Mouse (Mus musculus) neural tube, embryonic 15.5 days (tissue): ENCODE data around the gene Ntrk2. TPM values are rescaled to one million over a fixed set of nuclear protein-coding genes. Genes with fewer than 3 reads are reported as not detected.
"Not testable (repeated sequence)": the region's sequence is repeated elsewhere in the genome, so short reads cannot be mapped to it uniquely, and the experiment has no call there.

Experiments
- ATAC-seq: fragments of 200-750 bp; cut with Nextera tagmentation; 2 replicates; pipeline ENCODE4 v1.8.0; 2017; ENCODE audit warnings: mild to moderate bottlenecking, moderate TSS enrichment, moderate library complexity; ENCODE audit not compliant: low FRiP score
- H3K27ac ChIP-seq: fragments of 300-500 bp; sonication (generic); replicated peaks from 2 replicates; pipeline ENCODE4 v1.5.1; 2015; ENCODE audit warnings: mild to moderate bottlenecking, inconsistent platforms
- H3K27me3 ChIP-seq: fragments of 300-500 bp; sonication (generic); replicated peaks from 2 replicates; pipeline ENCODE4 v1.6.1; 2015; ENCODE audit warnings: inconsistent platforms
- H3K36me3 ChIP-seq: fragments of 300-500 bp; sonication (generic); 2 replicates; pipeline ENCODE4 v1.6.1; 2015; ENCODE audit warnings: inconsistent platforms
- H3K4me1 ChIP-seq: fragments of 300-500 bp; sonication (generic); 2 replicates; pipeline ENCODE4 v1.6.1; 2015; ENCODE audit warnings: inconsistent platforms
- H3K4me2 ChIP-seq: fragments of 300-500 bp; sonication (generic); 2 replicates; pipeline ENCODE4 v1.6.1; 2015; ENCODE audit warnings: inconsistent platforms, mild to moderate bottlenecking, moderate library complexity
- H3K4me3 ChIP-seq: fragments of 300-500 bp; sonication (generic); replicated peaks from 2 replicates; pipeline ENCODE4 v1.5.1; 2015; ENCODE audit warnings: mild to moderate bottlenecking, inconsistent platforms
- H3K9ac ChIP-seq: fragments of 300-500 bp; sonication (generic); replicated peaks from 2 replicates; pipeline ENCODE4 v1.6.1; 2015; ENCODE audit warnings: mild to moderate bottlenecking, inconsistent platforms
- H3K9me3 ChIP-seq: fragments of 300-500 bp; sonication (generic); replicated peaks from 2 replicates; pipeline ENCODE4 v1.6.1; 2016; ENCODE audit warnings: inconsistent platforms
- WGBS: fragments of 180-500 bp; shearing (Covaris S2); methylation state at CpG from one replicate; pipeline ENCODE4 v1.1.7; 2015; ENCODE audit warnings: mixed read lengths; 5-methylcytosine and 5-hydroxymethylcytosine counted together
- polyA plus RNA-seq: library from polyadenylated mRNA; unstranded; fragments of >200 nt; fragmentation: Nextera tagmentation; extraction: Ambion mirVana; gene quantifications from 2 replicates; pipeline ENCODE4 v1.2.1, GENCODE M21; 2015

Ntrk2 gene
- polyA plus RNA-seq, 1 experiment from 2014 or later: 132 TPM

DNA sequence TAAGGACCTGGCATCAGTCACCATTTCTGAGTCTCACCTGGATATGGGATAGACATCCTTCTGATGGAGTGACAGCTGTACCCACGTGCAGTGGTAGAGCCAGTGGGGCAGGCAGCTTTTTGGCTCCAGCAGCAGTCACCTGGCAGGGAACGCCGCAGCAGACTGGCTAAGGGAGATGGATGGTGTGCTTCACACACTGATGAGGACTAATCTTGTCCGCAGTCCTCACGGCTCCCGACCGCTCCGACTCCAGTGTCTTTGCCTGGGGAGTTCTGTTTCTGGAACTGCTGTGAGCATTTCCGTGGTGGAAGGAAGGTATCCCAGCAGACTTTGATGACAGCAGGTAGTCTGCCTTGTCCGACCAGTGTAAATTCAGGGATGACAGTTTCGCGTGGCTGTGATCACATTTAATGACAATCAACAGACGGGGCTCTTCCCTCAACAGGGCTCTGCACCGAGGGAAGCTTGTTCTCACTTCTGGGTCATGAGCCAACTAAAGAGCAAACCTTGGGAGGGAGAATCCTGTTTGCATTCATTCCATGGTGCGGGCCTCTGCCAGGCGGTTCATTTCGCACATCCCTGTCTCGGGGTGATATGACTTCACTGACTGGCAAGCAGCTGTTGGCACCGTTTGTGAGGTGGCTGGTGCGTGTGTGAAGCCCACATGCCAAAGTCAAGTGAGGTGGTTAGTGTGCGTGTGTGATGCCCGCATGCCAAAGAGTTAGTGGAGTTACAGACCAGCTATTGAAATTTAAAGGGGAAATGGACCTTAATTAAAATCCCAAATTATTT is 216.1 kb downstream of the Ntrk2 start:
- H3K4me2 ChIP-seq: no peak overlapping the region
- no peak overlapping the region for H3K4me3 ChIP-seq
- no peak for ATAC-seq
- WGBS: 74% methylated on average over 22 of the region's 22 CpGs
- no peaks in the 10 kb centered on the region for H3K9me3 ChIP-seq
- H3K4me1 ChIP-seq: peaks cover 4% of the 10 kb centered on the region; the same call in 1 of the 2 replicates
- H3K9ac ChIP-seq: no peak overlapping the region
- peak overlapping the region; percentile 45 for H3K27ac ChIP-seq
- no peaks in the 10 kb centered on the region for H3K27me3 ChIP-seq
- H3K36me3 ChIP-seq: no peaks in the 10 kb centered on the region

DNA sequence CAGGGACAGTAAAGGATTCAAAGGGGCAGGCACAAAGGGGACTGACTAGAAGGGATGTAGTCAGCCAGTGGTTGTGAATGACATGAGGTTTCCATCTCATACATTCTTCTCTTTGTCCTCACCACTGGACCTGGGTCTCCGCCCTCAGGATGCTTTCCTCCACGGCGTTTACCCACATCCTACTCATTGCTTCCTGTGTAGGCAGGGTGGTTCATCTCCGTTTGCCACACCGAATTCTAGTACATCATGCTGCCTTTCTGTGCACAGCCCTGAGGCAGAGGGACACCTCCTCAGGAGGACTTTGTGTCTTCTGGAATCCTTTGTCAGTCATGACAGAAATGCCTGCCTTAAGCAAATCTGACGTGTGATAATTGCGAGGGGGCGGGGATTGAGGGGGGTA is 219.3 kb downstream of the Ntrk2 start:
- Histone ChIP-seq H3K36me3 (no peaks in the 10 kb centered on the region), H3K4me2 (no peak overlapping the region), H3K9me3 (no peaks in the 10 kb centered on the region), H3K4me3 (no peak overlapping the region), H3K9ac (no peak overlapping the region), H3K4me1 (peaks cover 4% of the 10 kb centered on the region), H3K27me3 (no peaks in the 10 kb centered on the region), H3K27ac (no peak overlapping the region)
- WGBS: 77% methylated on average over 8 of the region's 8 CpGs
- ATAC-seq: no peak

DNA sequence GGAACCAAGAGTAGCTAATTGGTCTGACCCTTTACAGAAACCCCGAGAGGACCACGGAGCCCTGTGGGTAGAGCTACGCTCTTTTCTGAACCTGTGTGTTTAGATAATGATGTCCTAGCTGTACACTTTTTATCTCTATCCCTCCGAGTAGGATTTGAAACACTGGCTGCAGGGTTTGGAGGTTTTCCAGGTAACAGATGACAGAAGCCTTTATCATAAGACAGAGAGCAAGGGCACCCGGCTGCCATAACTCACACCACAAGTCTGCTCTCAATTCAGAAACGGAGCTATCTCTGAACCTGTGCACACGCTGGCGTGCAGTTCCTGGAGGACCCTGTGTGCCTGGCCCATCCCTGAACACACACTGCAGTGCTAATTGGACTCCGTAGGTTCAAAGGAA is 221.1 kb downstream of the Ntrk2 start:
- Histone ChIP-seq H3K9ac (no peak overlapping the region), H3K4me2 (no peak overlapping the region), H3K4me3 (no peak overlapping the region), H3K4me1 (peaks cover under 1% of the 10 kb centered on the region), H3K36me3 (no peaks in the 10 kb centered on the region), H3K9me3 (no peaks in the 10 kb centered on the region), H3K27me3 (no peaks in the 10 kb centered on the region), H3K27ac (no peak overlapping the region)
- ATAC-seq: no peak
- 79% methylated on average over 9 of the region's 9 CpGs for WGBS

- H3K4me1 ChIP-seq: no peaks in the 10 kb centered on the region; the same call in 1 of the 2 replicates
- no peak overlapping the region for H3K9ac ChIP-seq
- H3K36me3 ChIP-seq: no peaks in the 10 kb centered on the region
- H3K4me2 ChIP-seq: no peak overlapping the region
- ATAC-seq: no peak
- H3K27ac ChIP-seq: no peak overlapping the region
- no peak overlapping the region for H3K4me3 ChIP-seq
- no peaks in the 10 kb centered on the region for H3K9me3 ChIP-seq
- 95% methylated on average over 4 of the region's 4 CpGs for WGBS
- H3K27me3 ChIP-seq: no peaks in the 10 kb centered on the region
Measured at GRCm38 (mm10) chr13:59028546-59028945, 222.2 kb downstream of the Ntrk2 start.

- H3K4me3 ChIP-seq: no peak overlapping the region
- H3K4me2 ChIP-seq: no peak overlapping the region
- no peak overlapping the region for H3K27ac ChIP-seq
- no peaks in the 10 kb centered on the region for H3K36me3 ChIP-seq
- ATAC-seq: no peak
- H3K4me1 ChIP-seq: no peaks in the 10 kb centered on the region; the same call in 1 of the 2 replicates
- no peaks in the 10 kb centered on the region for H3K27me3 ChIP-seq
- no peaks in the 10 kb centered on the region for H3K9me3 ChIP-seq
- WGBS: 91% methylated on average over 6 of the region's 6 CpGs
- H3K9ac ChIP-seq: no peak overlapping the region
Measured at GRCm38 (mm10) chr13:59030574-59030973, 224.2 kb downstream of the Ntrk2 start.

- no peak overlapping the region for H3K4me3 ChIP-seq
- H3K27me3 ChIP-seq: no peaks in the 10 kb centered on the region
- peak; percentile 62 for ATAC-seq
- peak overlapping the region; percentile 94 for H3K27ac ChIP-seq
- H3K4me1 ChIP-seq: peaks cover 29% of the 10 kb centered on the region
- no peak overlapping the region for H3K9ac ChIP-seq
- peak overlapping the region; percentile 41 for H3K4me2 ChIP-seq
- no peaks in the 10 kb centered on the region for H3K36me3 ChIP-seq
- 20% methylated on average over 16 of the region's 16 CpGs for WGBS
- H3K9me3 ChIP-seq: no peaks in the 10 kb centered on the region
Measured at GRCm38 (mm10) chr13:59040156-59040915, 234.0 kb downstream of the Ntrk2 start.

- H3K9me3 ChIP-seq: no peaks in the 10 kb centered on the region
- 17% methylated on average over 9 of the region's 9 CpGs for WGBS
- H3K4me1 ChIP-seq: peaks cover 29% of the 10 kb centered on the region
- no peaks in the 10 kb centered on the region for H3K36me3 ChIP-seq
- H3K27ac ChIP-seq: peak overlapping the region; percentile 94
- H3K9ac ChIP-seq: no peak overlapping the region
- no peaks in the 10 kb centered on the region for H3K27me3 ChIP-seq
- peak overlapping the region; percentile 41 for H3K4me2 ChIP-seq
- peak; percentile 99 for ATAC-seq
- no peak overlapping the region for H3K4me3 ChIP-seq
Measured at GRCm38 (mm10) chr13:59041013-59041764, 234.8 kb downstream of the Ntrk2 start.

DNA sequence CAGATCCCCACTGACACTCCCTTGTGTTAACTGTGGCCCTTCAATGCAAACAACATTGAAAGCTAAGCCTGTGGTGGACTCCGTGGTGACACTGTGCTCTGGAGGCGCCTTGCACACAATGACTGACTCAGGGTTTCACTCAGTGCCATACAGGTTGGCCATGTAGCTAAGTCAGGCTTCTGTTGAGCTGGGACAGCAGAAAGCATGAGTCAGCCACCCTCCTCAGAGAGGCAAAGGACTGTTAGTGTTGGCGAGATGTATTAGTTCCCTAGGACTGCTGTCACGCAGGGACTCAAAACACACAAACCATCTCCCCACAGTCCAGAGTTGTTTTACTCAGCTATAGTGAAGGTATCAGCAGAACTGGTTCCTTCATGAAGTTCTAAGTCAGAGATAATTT is 245.8 kb downstream of the Ntrk2 start:
- Histone ChIP-seq H3K36me3 (peaks cover 3% of the 10 kb centered on the region; the same call in 1 of the 2 replicates), H3K9ac (no peak overlapping the region), H3K4me2 (no peak overlapping the region), H3K4me1 (no peaks in the 10 kb centered on the region), H3K4me3 (no peak overlapping the region), H3K9me3 (no peaks in the 10 kb centered on the region), H3K27ac (0 out of 2 replicates have a peak overlapping the region, but pooled peaks have one; percentile 23), H3K27me3 (no peaks in the 10 kb centered on the region)
- ATAC-seq: no peak
- 84% methylated on average over 4 of the region's 4 CpGs for WGBS

DNA sequence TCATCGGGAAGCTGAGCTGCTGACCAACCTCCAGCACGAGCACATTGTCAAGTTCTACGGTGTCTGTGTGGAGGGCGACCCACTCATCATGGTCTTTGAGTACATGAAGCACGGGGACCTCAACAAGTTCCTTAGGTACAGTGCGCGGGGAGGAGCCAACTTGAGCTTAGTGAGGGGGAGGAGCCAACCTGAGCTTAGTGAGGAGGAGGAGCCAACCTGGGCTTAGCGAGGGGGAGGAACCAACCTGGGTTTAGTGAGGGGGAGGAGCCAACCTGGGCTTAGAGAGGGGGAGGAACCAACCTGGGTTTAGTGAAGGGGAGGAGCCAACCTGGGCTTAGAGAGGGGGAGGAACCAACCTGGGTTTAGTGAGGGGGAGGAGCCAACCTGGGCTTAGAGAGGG is 248.0 kb downstream of the Ntrk2 start:
- WGBS: 94% methylated on average over 8 of the region's 8 CpGs
- H3K4me1 ChIP-seq, H3K27ac ChIP-seq, H3K36me3 ChIP-seq, H3K4me3 ChIP-seq, H3K27me3 ChIP-seq, ATAC-seq, H3K9ac ChIP-seq, H3K4me2 ChIP-seq, H3K9me3 ChIP-seq: not testable (repeated sequence)

GRCm38 (mm10) chr13:59056859-59057258 is 250.5 kb downstream of the Ntrk2 start:
- ATAC-seq: no peak
- no peak overlapping the region for H3K27ac ChIP-seq
- 83% methylated on average over 4 of the region's 4 CpGs for WGBS
- H3K9ac ChIP-seq: no peak overlapping the region
- peaks cover 17% of the 10 kb centered on the region for H3K36me3 ChIP-seq
- no peak overlapping the region for H3K4me2 ChIP-seq
- H3K4me1 ChIP-seq: no peaks in the 10 kb centered on the region
- no peaks in the 10 kb centered on the region for H3K9me3 ChIP-seq
- no peaks in the 10 kb centered on the region for H3K27me3 ChIP-seq
- H3K4me3 ChIP-seq: no peak overlapping the region

DNA sequence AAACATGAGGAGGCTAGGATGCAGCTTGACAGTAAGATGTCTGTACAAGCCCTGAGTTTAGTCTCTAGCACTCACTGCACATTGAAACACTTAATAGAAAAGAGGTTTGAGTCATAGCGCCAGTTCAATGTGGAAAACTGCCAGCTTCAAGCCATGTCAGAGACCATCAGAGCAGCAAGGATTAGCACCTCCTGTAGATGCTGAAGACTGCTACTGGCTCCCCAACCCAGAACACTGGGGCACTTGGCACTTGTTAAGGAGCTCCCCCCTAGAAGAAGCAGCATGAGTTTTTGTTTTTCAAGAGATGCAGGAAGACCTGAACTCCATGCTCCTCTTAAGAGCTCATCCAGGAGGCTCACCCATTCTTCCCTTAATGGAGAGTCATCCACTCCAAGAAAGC is 251.5 kb downstream of the Ntrk2 start:
- ATAC-seq: no peak
- H3K4me1 ChIP-seq: no peaks in the 10 kb centered on the region
- WGBS: 73% methylated on average over 1 of the region's 1 CpGs
- no peak overlapping the region for H3K4me3 ChIP-seq
- H3K27me3 ChIP-seq: no peaks in the 10 kb centered on the region
- no peak overlapping the region for H3K4me2 ChIP-seq
- H3K27ac ChIP-seq: no peak overlapping the region
- H3K9me3 ChIP-seq: no peaks in the 10 kb centered on the region
- H3K9ac ChIP-seq: no peak overlapping the region
- H3K36me3 ChIP-seq: peaks cover 17% of the 10 kb centered on the region
